Mouse (Mus musculus): ENCODE measurements around the gene Pgm3.
"Not testable (repeated sequence)": the region's sequence is repeated elsewhere in the genome, so short reads cannot be mapped to it uniquely, and the experiment has no call there.

The Pgm3 gene

DNA sequence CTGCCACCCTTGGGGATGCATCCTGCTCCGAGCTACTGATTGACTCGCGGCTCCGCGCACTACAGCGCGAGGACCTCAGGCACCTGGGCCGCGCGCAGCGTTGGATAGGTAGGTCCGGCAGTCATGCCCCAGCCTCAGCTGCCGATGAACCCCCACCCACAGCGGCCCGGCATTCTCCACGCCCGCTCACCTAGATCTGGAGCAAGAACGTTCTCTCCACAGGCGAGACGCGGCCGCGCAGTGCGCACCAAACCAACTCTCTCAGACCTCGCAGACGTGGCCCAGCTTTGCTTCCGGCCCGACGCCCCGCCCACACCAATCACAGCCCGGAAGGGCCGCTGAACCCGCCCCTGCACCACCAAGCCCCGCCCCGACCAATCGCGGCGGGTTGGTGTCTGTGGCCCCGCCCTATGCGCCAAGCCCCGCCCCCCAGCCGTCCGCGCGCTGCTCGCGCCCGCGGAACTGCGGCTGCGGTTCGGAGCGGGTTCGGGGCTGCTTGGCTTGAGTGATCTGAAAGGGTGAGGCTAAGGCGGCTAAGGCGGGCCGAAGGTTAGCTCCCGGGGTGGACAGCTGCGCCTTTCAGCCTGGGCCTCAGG is at the start of gene Pgm3, which contains the start of gene Rwdd2a:
TSS of gene Pgm3 (minus strand) at position 303 of the 596 bp plus-strand sequence.
TSS of gene Rwdd2a (plus strand) at position 452 of the 596 bp plus-strand sequence.
- peak; percentile 95 to 97 for DNase-seq (ENCODE audit: low spot score in 2 of 2)

DNA sequence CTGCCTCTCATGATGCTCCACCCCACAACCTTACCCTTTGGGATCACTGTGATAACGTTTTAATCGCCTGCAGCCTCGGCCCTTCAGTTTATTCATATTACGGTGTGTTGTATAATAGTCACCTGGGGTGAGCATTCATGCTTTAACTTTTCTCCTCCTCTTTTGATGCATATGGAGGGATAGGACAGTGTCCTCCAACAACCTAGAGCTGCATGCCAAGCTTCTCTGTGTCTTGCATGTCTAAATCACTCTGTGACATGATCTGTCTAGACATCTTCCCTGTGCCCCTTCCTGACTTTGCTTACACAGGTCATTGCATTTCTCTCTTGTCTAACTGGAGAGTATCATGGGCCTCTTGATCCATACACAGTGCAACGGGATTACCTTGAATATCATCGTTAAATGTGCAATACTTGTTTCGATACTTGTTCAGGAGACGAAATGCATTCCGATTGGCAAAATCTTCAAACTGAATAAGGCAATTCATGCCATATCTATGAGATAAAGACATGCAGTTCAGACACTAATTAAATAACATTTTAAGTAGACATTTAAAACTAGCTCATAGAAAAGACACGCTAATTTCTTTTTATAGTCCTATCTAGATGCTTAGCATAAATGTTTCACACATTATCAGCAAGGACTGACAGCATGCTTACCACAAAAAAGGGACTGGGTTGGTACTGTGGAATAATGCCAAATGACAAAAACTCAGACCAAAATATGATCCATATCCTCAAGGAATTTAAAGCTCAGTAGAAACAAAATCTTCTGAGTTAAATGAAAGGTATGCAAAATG is 47.9 kb upstream of the Pgm3 start:
- DNase-seq (ENCODE audit: low spot score in 2 of 2): no peak

DNA sequence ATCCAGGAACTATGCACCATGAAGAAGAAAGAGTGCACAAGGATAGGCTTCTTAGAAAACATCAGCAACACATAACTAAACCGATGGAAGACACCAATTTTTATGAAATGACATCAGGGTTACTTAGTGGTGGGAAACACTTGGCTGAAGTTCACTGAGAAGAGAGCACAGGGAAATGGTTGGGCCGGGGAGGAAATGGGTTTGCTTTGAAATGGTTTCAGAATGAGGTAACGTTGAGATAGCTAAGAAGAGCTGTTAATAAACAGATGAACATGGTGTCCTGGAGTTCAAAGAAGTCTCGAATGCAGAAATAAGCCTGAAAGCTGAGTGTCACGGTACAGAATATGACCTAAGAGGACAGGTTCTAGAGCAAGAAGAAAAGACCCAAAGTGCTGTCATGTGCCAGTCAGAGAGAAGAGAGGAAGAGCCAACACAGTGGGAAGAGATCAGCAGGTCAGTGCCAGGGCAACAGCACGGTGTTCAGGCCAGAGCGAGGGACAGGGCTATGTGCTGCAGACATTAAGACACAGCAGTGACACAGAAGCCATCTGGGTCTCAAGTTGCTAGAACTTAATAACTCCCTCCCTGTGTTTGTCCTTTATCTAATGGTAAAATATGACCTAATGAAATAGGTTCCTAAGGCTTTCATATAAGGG is 46.3 kb upstream of the Pgm3 start:
- no peak for DNase-seq (ENCODE audit: low spot score in 2 of 2)

DNA sequence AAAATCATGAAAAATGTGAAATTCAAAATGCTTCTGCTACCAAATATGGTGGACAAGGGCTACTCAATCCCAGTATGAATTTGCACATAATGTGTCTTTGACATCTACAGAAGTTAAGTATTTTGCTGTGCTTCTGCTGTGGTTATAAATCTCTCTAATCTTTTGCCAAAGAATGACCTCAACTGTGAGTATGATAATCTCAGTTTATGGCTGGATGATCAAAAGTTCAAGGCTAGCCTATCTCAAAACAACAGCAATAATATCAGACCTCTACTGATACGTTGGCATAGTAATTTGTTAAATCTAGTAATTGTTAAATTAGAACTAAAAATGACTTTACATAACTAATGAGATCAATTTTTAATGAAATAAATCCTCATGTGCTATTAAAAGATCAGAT is 44.1 kb upstream of the Pgm3 start:
- no peak for DNase-seq (ENCODE audit: low spot score in 2 of 2)

DNA sequence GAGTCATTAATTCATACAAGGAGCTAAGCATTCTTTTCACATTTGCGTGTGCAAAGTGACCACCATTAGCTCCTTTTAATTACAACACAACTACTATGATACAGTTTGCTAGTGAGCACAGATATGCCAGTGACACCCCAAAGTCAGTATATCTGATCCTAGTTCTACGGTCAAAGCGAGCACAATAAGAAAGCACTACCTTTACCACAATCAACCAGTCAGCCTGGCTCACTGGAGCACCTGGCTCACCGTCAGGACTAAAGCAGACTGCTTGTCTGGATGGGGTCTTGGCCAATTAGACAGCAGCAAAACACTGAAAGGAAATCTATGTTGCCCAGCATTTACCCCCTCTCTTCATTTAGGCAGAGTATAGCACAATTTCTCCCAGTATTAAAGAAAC is 40.4 kb upstream of the Pgm3 start:
- DNase-seq (ENCODE audit: low spot score in 2 of 2): no peak

DNA sequence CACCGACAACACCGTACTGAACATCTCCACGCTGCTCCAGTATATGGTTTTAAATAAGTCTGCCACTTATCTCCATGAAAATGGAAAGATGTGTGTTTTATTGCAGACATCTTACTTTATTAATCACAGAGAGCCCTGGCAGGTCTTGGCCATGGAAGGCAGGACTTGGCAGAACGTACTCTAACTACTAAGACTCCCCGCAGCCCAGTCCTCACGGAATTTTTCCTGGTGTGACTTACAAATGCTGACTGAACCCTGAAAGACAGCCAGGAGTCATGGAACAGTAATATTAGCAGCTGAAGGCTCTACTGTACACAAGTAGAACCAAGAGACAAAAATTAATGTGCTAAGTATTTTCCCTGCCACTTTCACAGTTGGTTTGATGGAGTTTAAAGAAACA is 34.1 kb upstream of the Pgm3 start:
- peak in 1 of 2 experiments; percentile 15 for DNase-seq (ENCODE audit: low spot score in 2 of 2)

DNA sequence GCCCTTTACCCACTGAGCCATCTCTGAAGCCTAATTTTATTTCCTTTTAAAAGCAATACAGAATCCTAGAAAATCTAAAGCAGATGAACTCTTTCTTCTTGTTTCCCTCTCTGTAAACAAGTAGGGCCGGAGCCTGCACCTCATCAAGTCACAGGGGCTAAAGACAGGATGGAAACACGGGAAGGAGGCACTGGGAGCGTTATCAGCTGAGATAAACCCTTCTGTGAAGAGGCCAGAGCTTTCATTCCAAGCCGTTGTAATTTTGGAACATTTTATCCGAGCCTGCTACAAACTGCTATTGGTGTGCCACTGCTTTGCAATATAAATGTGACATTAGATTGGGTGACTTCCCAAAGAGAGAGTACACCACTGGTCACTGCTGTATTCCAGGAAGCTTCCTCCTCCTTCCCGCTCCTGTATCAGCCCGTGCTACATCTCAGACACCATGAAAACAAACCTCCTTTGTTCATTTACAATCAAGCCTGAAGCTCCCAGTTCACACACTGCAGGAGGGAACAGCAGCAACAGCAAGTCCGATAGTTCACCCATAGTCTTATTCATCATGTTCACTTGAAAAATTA is 28.2 kb upstream of the Pgm3 start:
- DNase-seq (ENCODE audit: low spot score in 2 of 2): no peak

DNA sequence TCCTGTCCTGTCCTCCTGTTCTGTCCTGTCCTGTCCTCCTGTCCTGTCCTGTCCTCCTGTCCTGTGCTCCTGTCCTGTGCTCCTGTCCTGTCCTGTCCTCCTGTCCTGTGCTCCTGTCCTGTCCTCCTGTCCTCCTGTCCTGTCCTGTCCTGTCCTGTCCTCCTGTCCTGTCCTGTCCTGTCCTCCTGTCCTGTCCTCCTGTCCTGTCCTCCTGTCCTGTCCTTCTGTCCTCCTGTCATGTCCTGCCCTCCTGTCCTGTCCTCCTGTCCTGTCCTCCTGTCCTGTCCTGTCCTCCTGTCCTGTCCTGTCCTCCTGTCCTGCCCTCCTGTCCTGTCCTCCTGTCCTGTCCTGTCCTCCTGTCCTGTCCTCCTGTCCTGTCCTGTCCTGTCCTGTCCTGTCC is 25.3 kb upstream of the Pgm3 start:
- not testable (repeated sequence) for DNase-seq (ENCODE audit: low spot score in 2 of 2)

DNA sequence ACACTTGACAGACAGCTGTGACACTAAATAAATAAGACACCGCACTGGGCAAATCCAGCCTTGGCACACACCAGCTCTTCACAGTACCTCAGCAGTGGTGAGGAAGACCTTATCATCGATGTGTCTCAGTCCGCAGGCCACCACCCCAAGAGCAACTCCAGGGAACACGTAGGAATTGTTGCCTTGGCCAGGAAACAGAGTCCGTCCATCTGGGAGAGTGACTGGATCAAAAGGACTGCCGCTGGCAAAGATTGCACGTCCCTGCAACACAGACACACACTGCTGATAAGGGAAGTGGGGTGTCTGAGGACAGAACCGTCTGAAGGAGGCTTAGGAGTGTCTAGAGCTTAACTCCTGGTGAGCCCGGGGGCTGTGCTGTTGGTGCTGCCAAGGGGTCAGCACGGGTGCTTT is 22.7 kb upstream of the Pgm3 start:
- DNase-seq (ENCODE audit: low spot score in 2 of 2): not testable (repeated sequence)

DNA sequence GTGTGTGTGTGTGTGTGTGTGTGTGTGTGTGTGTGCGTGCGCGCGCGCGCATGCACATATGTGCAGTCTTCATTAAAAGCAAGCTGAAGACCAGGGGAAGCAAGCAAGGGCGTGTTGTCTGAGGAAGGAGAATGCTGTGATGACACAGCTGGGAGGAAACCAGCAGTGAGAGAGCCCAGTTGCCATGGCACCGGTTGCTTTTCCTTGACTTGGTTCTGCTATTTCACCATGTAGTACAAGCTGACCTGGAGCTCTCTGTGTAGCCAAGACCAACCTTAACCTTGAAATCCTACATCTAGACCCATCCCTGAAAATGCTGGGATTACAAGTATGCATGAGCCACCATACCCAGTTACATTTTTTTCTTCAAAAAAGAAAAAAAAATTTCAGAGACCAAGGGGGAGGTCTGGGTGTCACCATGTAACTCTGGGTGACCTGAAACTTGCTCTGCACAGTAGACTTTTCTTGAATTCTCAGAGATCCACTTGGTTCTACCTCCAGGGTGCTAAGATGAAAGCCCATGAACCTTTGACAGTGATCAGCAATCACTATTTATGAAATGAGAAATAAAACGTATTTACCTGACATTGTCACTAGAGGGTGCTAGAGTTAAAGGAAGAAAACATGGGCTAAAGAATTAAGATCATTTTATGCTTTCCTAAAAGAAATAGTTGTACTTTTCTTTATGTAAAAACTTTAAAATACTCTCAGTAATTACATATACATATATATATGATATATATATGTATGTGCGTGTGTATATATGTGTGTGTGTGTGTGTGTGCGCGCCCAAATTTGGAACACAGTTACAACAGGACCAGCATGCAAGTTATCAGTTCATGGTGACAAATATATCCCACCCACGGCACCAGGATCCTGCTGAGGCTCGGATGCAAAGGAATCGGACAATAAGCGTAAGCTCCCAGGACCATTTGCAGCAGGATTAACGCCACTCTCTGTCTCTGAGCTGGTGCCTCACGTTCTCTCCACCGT is 21.3 kb upstream of the Pgm3 start:
- DNase-seq (ENCODE audit: low spot score in 2 of 2): no peak

DNA sequence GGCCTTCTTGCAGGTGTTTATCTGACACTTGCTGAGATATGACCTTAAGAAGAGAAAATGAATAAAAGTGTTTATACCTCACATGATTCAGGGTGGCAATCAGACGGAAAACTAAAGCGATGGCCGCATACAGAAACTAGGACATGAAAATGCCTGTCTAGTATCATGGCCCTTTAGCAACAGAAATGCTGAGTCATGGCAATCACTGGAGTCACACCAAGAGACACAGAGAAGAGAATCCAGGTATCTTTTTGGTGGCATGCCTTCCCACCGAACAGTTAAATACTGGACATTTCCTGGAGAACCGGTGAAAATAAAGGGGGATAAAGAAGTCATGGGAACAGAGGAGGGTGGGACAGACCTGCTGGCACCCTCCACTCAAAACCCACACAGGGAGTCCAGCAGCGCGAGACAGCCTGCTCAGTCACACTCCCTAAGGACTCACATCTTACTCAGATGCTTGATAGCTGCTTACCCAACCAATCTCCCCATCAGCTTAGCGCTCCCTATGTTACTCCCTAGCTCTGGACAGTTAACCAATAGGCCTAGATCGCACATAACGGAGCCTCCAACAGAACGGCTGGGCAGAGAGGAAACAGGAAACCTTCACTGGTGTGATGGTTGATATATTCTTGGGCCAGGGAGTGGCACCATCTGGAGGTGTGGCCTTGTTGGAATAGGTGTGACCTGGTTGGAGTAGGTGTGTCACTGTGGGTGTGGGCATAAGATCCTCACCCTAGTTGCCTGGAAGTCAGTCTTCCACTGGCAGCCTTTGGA is 15.6 kb upstream of the Pgm3 start:
- DNase-seq (ENCODE audit: low spot score in 2 of 2): no peak

DNA sequence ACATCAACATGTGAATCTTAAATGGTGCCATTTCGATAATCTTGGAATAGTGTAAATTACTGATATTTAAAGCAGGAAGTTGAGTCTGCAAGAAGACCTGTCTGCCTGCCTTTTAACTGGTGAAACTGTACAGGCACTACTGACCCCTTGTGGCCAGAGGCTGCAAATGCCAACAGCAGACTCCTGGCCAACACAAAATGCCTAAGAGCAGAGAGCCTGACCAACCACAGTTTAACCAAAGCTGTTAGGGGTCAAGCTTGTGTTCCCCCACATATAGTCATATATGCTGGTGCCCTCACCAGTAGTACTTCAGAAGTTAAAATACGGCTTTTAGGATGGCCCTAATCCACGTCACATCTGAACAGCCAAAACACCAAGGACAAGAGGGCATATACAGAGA is 12.1 kb upstream of the Pgm3 start:
- peak in 1 of 2 experiments; percentile 45 for DNase-seq (ENCODE audit: low spot score in 2 of 2)

DNA sequence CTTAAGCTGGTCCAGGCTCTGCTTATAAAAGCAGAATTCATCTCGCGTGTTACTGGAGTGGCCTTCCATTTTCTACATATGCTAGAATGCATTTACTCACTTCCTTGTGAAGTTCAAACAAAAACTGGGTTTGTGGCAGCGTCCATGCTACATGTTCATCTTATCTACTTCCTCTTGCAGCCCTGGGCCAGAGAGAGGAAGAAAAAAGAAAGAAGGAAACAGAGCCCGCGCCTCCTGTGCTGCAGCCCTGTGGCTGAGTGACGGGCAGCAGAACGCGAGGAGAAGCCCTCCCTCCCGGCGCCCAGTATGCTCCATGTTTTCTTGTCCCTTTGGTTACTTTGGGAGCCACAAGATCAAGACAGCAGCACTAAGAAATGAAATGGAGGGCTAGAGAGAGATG is 8.0 kb upstream of the Pgm3 start:
- no peak for DNase-seq (ENCODE audit: low spot score in 2 of 2)

DNA sequence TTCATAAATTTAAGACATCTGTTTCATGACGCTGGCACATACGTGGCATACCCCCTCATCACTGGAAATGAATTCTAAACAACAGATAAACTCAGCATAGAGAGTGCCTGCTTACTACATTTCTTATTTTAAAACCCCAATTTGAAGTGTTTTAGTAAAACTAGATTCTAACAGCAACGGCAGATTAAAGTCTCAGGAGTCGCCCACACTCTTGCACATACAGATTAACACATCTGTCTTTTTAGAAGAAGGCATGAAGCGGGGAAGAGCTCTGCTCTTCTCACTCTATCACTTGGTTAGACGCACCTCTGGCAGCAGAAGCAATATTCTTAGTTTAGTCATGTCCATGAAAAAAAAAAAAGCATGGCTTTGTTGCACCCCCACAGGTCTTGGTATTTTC is 3.5 kb upstream of the Pgm3 start:
- DNase-seq (ENCODE audit: low spot score in 2 of 2): no peak

DNA sequence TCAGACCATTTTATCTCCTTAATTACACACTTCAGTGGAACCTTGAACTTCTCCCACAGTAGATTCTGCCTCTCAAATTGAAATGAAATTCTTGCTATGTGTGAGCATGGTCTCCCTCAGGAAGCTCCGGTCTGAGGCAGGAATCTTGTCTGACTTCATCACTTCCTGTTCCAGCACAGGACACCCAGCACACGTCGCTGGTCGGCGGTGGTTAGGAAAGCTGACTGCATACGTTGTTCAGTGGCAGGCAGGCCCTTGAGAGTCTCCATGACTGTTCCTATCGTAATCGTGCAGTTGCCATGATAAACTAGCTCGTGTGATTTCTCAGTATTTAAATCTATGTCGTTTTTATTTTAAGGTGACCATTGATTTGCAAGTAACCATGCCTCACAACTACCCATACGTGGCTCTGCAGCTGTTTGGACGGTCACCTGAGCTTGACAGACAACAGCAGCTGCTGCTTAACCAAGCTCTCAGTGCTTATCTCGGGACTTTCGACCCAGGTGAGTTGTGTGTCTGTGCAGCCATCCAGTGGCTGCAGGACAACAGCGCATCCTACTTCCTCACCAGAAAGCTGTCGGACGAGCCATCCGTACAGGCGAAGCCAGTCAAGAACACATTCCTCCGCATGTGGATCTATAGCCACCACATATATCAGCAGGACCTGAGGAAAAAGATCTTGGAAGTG is 2.1 kb upstream of the Pgm3 start:
- DNase-seq (ENCODE audit: low spot score in 2 of 2): no peak

DNA sequence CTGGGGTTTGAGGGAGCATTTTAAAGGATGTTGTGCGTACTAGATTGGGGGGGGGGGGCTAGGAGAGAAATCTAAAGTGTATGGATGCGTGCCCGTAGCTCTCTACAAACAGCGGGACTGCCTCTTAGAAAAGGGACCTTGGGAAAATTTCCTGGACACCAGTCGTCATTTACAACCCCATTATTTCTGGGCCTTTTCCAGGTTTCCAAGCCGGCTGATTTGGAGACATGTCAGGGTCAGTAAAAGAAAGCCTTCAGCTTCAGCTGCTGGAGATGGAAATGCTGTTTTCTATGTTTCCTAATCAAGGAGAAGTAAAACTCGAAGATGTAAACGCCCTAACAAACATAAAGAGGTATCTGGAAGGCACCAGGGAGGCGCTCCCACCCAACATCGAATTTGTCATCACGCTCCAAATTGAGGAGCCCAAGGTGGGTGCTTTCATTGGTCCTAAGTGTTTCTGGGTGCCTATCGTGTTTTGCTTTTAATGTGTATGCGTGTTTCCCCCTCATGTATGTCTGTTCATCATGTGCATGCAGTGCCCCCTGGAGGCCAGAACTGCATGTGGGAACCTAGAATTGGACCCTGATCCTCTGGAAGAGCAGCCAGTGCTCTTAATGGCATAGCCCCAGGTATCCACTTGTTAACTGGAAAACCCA is 1.1 kb upstream of the Pgm3 start:
- peak; percentile 46 to 68 for DNase-seq (ENCODE audit: low spot score in 2 of 2)

DNA sequence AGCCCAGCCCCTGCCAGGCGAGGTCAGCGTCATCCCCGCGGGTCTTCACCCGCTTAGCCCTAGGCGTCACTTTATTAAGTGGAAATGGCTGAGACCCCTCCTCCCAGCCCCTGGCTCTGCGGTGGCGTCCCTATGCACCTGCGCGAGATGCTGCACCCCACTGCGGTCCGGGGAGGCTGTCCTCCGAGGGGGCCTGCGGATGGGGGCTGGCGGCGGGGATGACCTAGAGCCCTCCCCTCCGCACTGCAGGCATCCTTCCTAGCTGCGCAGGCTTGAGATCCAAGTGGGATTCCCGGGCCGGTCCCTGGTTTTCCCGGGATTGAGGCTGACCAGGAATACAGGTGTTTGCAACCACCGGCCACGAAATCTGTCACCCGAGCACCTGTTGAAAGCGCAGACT is 554 bp upstream of the Pgm3 start:
- peak in 1 of 2 experiments; percentile 33 for DNase-seq (ENCODE audit: low spot score in 2 of 2)

DNA sequence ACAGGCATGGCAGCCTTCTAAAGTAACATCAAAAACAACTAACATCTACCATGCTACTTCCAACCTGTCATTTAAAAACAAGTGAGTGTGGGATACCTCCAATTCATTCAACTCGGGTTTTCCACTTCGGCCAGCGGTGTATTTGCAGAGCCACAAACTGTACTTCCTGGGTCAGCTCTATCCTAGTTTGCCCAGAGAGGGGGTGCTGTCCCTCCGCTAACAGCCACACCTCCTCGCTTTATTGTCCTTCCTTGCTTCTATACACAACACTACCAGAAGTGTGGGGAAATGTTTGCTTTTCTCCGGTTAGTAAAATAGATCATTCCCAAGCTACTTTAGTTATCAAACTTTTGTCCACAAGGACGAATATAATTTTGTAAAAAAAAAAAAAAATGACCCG is 696 bp downstream of the Pgm3 start:
- no peak for DNase-seq (ENCODE audit: low spot score in 2 of 2)

DNA sequence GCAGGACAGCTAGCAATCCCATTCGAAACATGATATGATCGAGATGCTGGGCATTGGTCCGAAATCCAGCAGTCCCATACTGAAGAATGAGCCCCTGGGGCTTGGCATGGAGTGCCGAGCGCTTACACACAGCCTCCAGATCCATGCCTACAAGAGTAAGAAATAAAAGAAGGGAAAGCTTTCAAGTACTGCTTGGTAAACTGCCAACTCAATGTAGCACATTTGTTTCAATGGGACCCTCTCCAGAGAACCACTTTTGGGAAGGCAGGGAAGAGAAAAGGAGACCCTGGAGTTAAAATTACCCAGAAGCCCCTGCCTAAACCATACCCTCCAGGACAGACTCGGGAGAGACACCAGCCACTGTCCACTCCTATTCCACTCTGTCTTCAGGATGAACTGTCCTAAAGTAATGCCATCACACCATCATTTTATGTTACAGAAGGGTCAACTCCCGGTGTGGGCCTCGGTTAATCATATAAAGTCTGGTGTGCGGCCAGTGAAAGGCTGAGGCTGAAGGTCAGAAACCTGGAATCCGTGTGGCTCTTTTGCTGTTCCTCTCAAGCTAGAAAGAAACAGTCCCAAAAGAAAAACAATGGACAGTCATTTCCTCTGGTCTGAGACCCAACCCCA is 1.3 kb downstream of the Pgm3 start:
- DNase-seq (ENCODE audit: low spot score in 2 of 2): no peak
